Mouse (Mus musculus) lung, embryonic 16.5 days (tissue): ENCODE data around the gene Adgrg6. TPM values are rescaled to one million over a fixed set of nuclear protein-coding genes. Genes with fewer than 3 reads are reported as not detected.

Experiments
- ATAC-seq: fragments of 200-750 bp; cut with Nextera tagmentation; 2 replicates; pipeline ENCODE4 v1.8.0; 2017; ENCODE audit warnings: low read depth, mild to moderate bottlenecking, moderate library complexity
- H3K27ac ChIP-seq: fragments of 300-500 bp; sonication (generic); 2 replicates; pipeline ENCODE4 v1.5.1; 2014; ENCODE audit warnings: mild to moderate bottlenecking, control low read depth, low read length
- H3K27me3 ChIP-seq: fragments of 300-500 bp; sonication (generic); 2 replicates; pipeline ENCODE4 v1.6.1; 2014; ENCODE audit warnings: low read depth, low read length, mixed read lengths; ENCODE audit not compliant: control insufficient read depth, insufficient read depth
- H3K36me3 ChIP-seq: fragments of 300-500 bp; sonication (generic); 2 replicates; pipeline ENCODE4 v1.6.1; 2014; ENCODE audit warnings: low read length; ENCODE audit not compliant: control insufficient read depth, insufficient read depth
- H3K4me1 ChIP-seq: fragments of 300-500 bp; sonication (generic); replicated peaks from 2 replicates; pipeline ENCODE4 v1.6.1; 2014; ENCODE audit warnings: low read length, mixed read lengths; ENCODE audit not compliant: control insufficient read depth, insufficient read depth
- H3K4me2 ChIP-seq: fragments of 300-500 bp; sonication (generic); 2 replicates; pipeline ENCODE4 v1.6.1; 2014; ENCODE audit warnings: low read depth, low read length, control low read depth
- H3K4me3 ChIP-seq: fragments of 300-500 bp; sonication (generic); 2 replicates; pipeline ENCODE4 v1.5.1; 2014; ENCODE audit warnings: mild to moderate bottlenecking, low read length, control low read depth
- H3K9ac ChIP-seq: fragments of 300-500 bp; sonication (generic); 2 replicates; pipeline ENCODE4 v1.6.1; 2014; ENCODE audit warnings: low read length, control low read depth
- H3K9me3 ChIP-seq: fragments of 300-500 bp; sonication (generic); 2 replicates; pipeline ENCODE4 v1.6.1; 2016; ENCODE audit warnings: low read length; ENCODE audit not compliant: control insufficient read depth
- WGBS: fragments of 180-500 bp; shearing (Covaris S2); extraction: QIAGEN DNeasy Blood & Tissue Kit; methylation state at CpG from one replicate; pipeline ENCODE4 v1.1.7; 2014; 5-methylcytosine and 5-hydroxymethylcytosine counted together
- polyA plus RNA-seq: library from polyadenylated mRNA; unstranded; fragments of >200 nt; fragmentation: Nextera tagmentation; extraction: Ambion mirVana; gene quantifications from 2 replicates; pipeline ENCODE4 v1.2.1, GENCODE M21; 2015

Gene Adgrg6
- polyA plus RNA-seq, 1 experiment from 2014 or later: 27.0 TPM

DNA sequence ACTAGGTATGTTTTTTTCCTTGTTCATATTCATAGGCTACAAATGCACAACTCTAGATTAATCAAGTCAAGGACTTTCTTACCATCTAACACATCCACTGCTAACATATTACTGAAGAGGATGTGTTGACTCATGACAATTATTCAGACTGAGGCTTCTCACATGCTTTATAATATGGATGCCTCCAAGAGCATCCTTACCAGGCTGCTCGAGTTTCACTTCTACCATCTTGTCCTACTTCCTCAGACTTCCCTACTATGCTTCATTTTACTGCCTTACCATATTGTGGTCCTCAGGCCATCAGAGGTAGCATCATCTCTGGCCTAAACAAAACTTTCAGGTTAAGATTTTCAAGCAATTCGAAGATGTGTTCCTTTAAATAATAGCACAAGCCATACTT is 69.8 kb downstream of the Adgrg6 start:
- peaks cover 8% of the 10 kb centered on the region for H3K4me1 ChIP-seq
- WGBS: 83% methylated on average over 2 of the region's 2 CpGs
- H3K9ac ChIP-seq: no peak overlapping the region
- H3K4me3 ChIP-seq: no peak overlapping the region
- peak overlapping the region; percentile 26 for H3K27ac ChIP-seq
- ATAC-seq: no peak
- H3K27me3 ChIP-seq: no peaks in the 10 kb centered on the region
- no peak overlapping the region for H3K4me2 ChIP-seq
- no peaks in the 10 kb centered on the region for H3K36me3 ChIP-seq
- no peaks in the 10 kb centered on the region for H3K9me3 ChIP-seq

DNA sequence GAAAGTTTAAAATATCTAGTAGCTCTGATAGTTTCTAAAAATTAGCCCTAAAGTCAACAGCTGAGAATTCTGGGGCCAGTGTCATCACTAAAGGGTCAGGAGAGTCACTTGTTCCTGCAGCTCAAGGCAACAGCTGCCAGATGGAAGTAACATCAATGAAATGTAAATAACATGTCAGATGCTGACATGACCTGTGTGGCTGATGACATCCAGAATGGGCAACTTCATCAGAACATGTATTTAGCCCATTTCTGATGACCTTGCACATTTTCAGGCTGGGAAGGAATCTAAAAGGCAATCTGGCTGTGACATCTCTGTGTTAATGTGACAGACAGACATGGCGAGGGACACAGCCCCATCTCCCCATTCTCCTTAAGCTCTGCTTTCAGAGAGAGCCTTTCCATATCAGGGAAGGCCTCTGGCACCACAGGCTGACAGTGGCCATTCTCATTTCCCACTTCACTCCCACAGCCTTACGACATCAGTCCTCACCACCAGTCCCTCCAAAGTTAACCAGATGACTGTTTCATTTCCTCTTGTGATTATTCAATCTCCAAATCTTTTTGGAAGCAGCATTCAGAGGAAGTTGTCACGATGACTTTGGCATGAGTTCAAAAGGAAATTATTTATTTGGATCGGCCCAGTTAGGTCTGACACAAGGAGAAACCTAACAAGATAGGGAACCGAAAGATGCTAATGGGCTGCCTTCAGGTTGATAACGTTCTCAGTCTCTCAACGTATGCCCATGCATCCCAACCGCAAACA is 70.7 kb downstream of the Adgrg6 start:
- Histone ChIP-seq H3K9ac (no peak overlapping the region), H3K9me3 (no peaks in the 10 kb centered on the region), H3K36me3 (no peaks in the 10 kb centered on the region), H3K4me1 (peaks cover 8% of the 10 kb centered on the region), H3K27ac (peak overlapping the region; percentile 26), H3K27me3 (no peaks in the 10 kb centered on the region), H3K4me2 (no peak overlapping the region), H3K4me3 (no peak overlapping the region)
- WGBS: 39% methylated on average over 8 of the region's 8 CpGs
- peak; percentile 89 for ATAC-seq

DNA sequence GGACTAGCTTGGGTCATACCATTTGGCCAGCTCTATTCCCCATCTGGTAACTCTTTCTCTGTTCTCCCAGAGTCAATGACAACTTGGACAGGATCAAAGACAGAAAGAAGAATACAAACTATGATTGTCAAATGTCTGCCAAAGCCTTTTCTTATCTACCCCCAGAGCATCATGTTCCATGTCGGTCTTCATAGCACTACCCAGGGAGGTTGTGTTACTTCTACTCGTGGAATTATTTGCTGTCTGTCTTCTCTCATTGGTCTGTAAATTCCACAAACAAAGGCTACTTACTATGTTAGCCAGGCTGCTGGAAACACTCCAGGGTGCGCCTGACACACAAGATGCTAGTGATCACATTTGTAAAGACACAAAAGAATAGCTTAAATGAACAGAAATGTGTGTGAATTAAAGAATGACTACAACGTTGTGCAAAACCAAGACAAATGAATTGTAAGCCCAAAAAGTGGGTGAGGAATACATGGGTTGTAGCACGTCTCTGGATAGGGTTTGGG is 74.4 kb downstream of the Adgrg6 start:
- H3K27ac ChIP-seq: peak overlapping the region; percentile 41
- 36% methylated on average over 5 of the region's 5 CpGs for WGBS
- H3K36me3 ChIP-seq: peaks cover 5% of the 10 kb centered on the region; the same call in 1 of the 2 replicates
- H3K4me2 ChIP-seq: no peak overlapping the region
- ATAC-seq: peak; percentile 64
- H3K4me1 ChIP-seq: peaks cover 10% of the 10 kb centered on the region
- H3K9me3 ChIP-seq: no peaks in the 10 kb centered on the region
- no peak overlapping the region for H3K9ac ChIP-seq
- H3K27me3 ChIP-seq: no peaks in the 10 kb centered on the region
- H3K4me3 ChIP-seq: no peak overlapping the region

DNA sequence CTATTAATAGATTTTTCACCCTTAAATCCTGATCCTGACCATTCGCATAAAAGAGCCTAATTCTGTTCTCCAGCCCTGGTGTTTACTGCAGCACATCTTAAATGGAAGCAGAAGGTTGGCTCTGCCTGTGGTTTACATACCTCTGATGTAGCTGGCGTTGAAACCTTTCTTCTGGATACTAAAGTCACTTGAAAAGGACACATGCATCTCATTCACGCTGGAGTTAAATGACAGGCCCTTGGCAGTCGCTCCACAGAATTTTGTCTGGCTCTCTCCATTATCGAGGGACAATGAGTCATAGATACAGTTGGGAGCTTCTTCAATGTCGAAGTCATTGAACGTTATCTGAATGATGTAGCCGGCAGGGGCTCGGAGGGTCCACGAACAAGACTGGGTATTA is 76.8 kb downstream of the Adgrg6 start:
- Histone ChIP-seq H3K4me1 (peaks cover 16% of the 10 kb centered on the region), H3K36me3 (peaks cover 5% of the 10 kb centered on the region; the same call in 1 of the 2 replicates), H3K27me3 (no peaks in the 10 kb centered on the region), H3K9ac (no peak overlapping the region), H3K4me2 (no peak overlapping the region), H3K9me3 (no peaks in the 10 kb centered on the region), H3K4me3 (no peak overlapping the region), H3K27ac (peak overlapping the region; percentile 39; the same call in 1 of the 2 replicates)
- WGBS: 45% methylated on average over 10 of the region's 10 CpGs
- peak; percentile 59 for ATAC-seq

GRCm38 (mm10) chr10:14463796-14464511 is 81.5 kb downstream of the Adgrg6 start:
- H3K27ac ChIP-seq: peak overlapping the region; percentile 44; the same call in 1 of the 2 replicates
- no peaks in the 10 kb centered on the region for H3K27me3 ChIP-seq
- H3K4me3 ChIP-seq: no peak overlapping the region
- H3K9ac ChIP-seq: no peak overlapping the region
- no peaks in the 10 kb centered on the region for H3K9me3 ChIP-seq
- peak; percentile 64; the same call in 1 of the 2 replicates for ATAC-seq
- WGBS: 47% methylated on average over 4 of the region's 4 CpGs
- peaks cover 17% of the 10 kb centered on the region for H3K4me1 ChIP-seq
- no peak overlapping the region for H3K4me2 ChIP-seq
- H3K36me3 ChIP-seq: peaks cover 7% of the 10 kb centered on the region; the same call in 1 of the 2 replicates

- no peak overlapping the region for H3K4me3 ChIP-seq
- H3K36me3 ChIP-seq: 0 out of 2 replicates have a peak, but pooled peaks cover 3% of the 10 kb centered on the region
- peak overlapping the region; percentile 69 for H3K27ac ChIP-seq
- WGBS: 38% methylated on average over 4 of the region's 4 CpGs
- H3K9me3 ChIP-seq: no peaks in the 10 kb centered on the region
- no peak overlapping the region for H3K4me2 ChIP-seq
- H3K4me1 ChIP-seq: peaks cover 15% of the 10 kb centered on the region
- H3K27me3 ChIP-seq: no peaks in the 10 kb centered on the region
- ATAC-seq: peak; percentile 58
- no peak overlapping the region for H3K9ac ChIP-seq
These were observed 84.4 kb downstream of the Adgrg6 start for GRCm38 (mm10) chr10:14460933-14461514.

- Histone ChIP-seq H3K27ac (peak overlapping the region; percentile 31), H3K4me1 (peaks cover 15% of the 10 kb centered on the region), H3K9ac (no peak overlapping the region), H3K27me3 (no peaks in the 10 kb centered on the region), H3K9me3 (no peaks in the 10 kb centered on the region), H3K36me3 (0 out of 2 replicates have a peak, but pooled peaks cover 3% of the 10 kb centered on the region), H3K4me3 (no peak overlapping the region), H3K4me2 (no peak overlapping the region)
- 44% methylated on average over 5 of the region's 5 CpGs for WGBS
- ATAC-seq: peak; percentile 70
These were observed 85.1 kb downstream of the Adgrg6 start for GRCm38 (mm10) chr10:14460252-14460932.

- H3K9me3 ChIP-seq: no peaks in the 10 kb centered on the region
- no peak for ATAC-seq
- H3K27me3 ChIP-seq: no peaks in the 10 kb centered on the region
- no peak overlapping the region for H3K9ac ChIP-seq
- 82% methylated on average over 7 of the region's 7 CpGs for WGBS
- H3K27ac ChIP-seq: peak overlapping the region; percentile 31; the same call in 1 of the 2 replicates
- 0 out of 2 replicates have a peak, but pooled peaks cover 3% of the 10 kb centered on the region for H3K36me3 ChIP-seq
- peaks cover 15% of the 10 kb centered on the region for H3K4me1 ChIP-seq
- no peak overlapping the region for H3K4me2 ChIP-seq
- H3K4me3 ChIP-seq: no peak overlapping the region
These were observed 85.6 kb downstream of the Adgrg6 start for GRCm38 (mm10) chr10:14459819-14460218.
